Mouse (Mus musculus) embryo, embryonic 11.5 days (tissue): Measurements from ENCODE around the gene Pik3c2g.
"Not testable (repeated sequence)": the region's sequence is repeated elsewhere in the genome, so short reads cannot be mapped to it uniquely, and the experiment has no call there.

Source experiments
- DNase-seq: peaks from one replicate; pipeline ENCODE4 v3.0.0-alpha.2; 2012; ENCODE audit warnings: low read depth, low spot score

Pik3c2g gene

GRCm38 (mm10) chr6:139908997-139909669 lies 322.1 kb downstream of the Pik3c2g start:
- DNase-seq, result peak; percentile 11

GRCm38 (mm10) chr6:139928766-139929165 lies 341.7 kb downstream of the Pik3c2g start:
- no peak for DNase-seq

- no peak for DNase-seq
These were observed 347.8 kb downstream of the Pik3c2g start for GRCm38 (mm10) chr6:139934861-139935260.

- not testable (repeated sequence) for DNase-seq
These were observed 350.6 kb downstream of the Pik3c2g start for GRCm38 (mm10) chr6:139937581-139937980.

- DNase-seq, result no peak
These were observed 360.3 kb downstream of the Pik3c2g start for GRCm38 (mm10) chr6:139947106-139947879.

- no peak for DNase-seq
These were observed 366.6 kb downstream of the Pik3c2g start for GRCm38 (mm10) chr6:139953596-139953995.

- no peak for DNase-seq
These were observed 370.7 kb downstream of the Pik3c2g start for GRCm38 (mm10) chr6:139957531-139958241.

- DNase-seq, result no peak
These were observed 376.8 kb downstream of the Pik3c2g start for GRCm38 (mm10) chr6:139963775-139964174.

GRCm38 (mm10) chr6:139964895-139965294 lies 377.9 kb downstream of the Pik3c2g start:
- DNase-seq, result no peak

- no peak for DNase-seq
These were observed 379.7 kb downstream of the Pik3c2g start for GRCm38 (mm10) chr6:139966684-139967083.

- DNase-seq, result no peak
These were observed 384.7 kb downstream of the Pik3c2g start for GRCm38 (mm10) chr6:139971608-139972298.

- no peak for DNase-seq
These were observed 387.6 kb downstream of the Pik3c2g start for GRCm38 (mm10) chr6:139974668-139975067.

GRCm38 (mm10) chr6:139978114-139978513 lies 391.1 kb downstream of the Pik3c2g start:
- DNase-seq, result no peak

- no peak for DNase-seq
These were observed 394.0 kb downstream of the Pik3c2g start for GRCm38 (mm10) chr6:139981061-139981460.

- no peak for DNase-seq
These were observed 397.0 kb downstream of the Pik3c2g start for GRCm38 (mm10) chr6:139984069-139984468.

- DNase-seq, result no peak
These were observed 399.5 kb downstream of the Pik3c2g start for GRCm38 (mm10) chr6:139986564-139986963.

GRCm38 (mm10) chr6:139989075-139989474 lies 402.1 kb downstream of the Pik3c2g start:
- DNase-seq, result no peak

GRCm38 (mm10) chr6:139989597-139989996 lies 402.6 kb downstream of the Pik3c2g start:
- no peak for DNase-seq

- no peak for DNase-seq
These were observed 418.2 kb downstream of the Pik3c2g start for GRCm38 (mm10) chr6:140005181-140005580.
